Mouse (Mus musculus): ENCODE results near the gene Gprin2.

- TF ChIP-seq CTCF (IDR thresholded peaks at IDR 0.05; ENCODE audit: low read depth, low read length) = no peak
- TF ChIP-seq POLR2A (IDR thresholded peaks at IDR 0.05; ENCODE audit: extremely low read depth, insufficient read depth, low read length) = no peak
Observed at GRCm38 (mm10) chr14:34228830-34229506, 27.5 kb upstream of the Gprin2 start.
